Mouse (Mus musculus) ES-E14 (cell line): Measurements from ENCODE around the gene Syn2. TPM values are rescaled to one million over a fixed set of nuclear protein-coding genes. Genes with fewer than 3 reads are reported as not detected.
A peak's percentile ranks its signal among the peaks of the same experiment; 100 is the strongest.

Experiments used
- DNase-seq: peaks from one replicate; pipeline ENCODE4 v3.0.0-alpha.2; 2013; ENCODE audit warnings: low read depth, low spot score
- H3K27ac ChIP-seq: 2 replicates; pipeline ENCODE4 v1.5.1; 2012; ENCODE audit warnings: low read depth, mild to moderate bottlenecking, low read length, moderate library complexity, mixed read lengths; ENCODE audit not compliant: poor library complexity, insufficient read depth, severe bottlenecking
- H3K36me3 ChIP-seq: 2 replicates; pipeline ENCODE4 v1.6.1; 2012; ENCODE audit warnings: mild to moderate bottlenecking, low read length, moderate library complexity, mixed read lengths; ENCODE audit not compliant: control insufficient read depth, poor library complexity, insufficient read depth, severe bottlenecking
- H3K4me1 ChIP-seq, 2 experiments: fragments of 150-350 bp in 1 of 2; sonication (generic) in 1 of 2; 2 replicates each; pipeline ENCODE4 v1.6.1; 2012; ENCODE audit warnings: low read length in 2 of 2, mild to moderate bottlenecking in 1 of 2, mixed read lengths in 1 of 2; ENCODE audit not compliant: control insufficient read depth in 2 of 2, insufficient read depth in 2 of 2, poor library complexity in 1 of 2
- H3K4me3 ChIP-seq, 2 experiments: fragments of 150-350 bp in 1 of 2; sonication (generic) in 1 of 2; 2 replicates each; pipeline ENCODE4 v1.5.1; 2012; ENCODE audit warnings: low read length in 2 of 2, low read depth in 1 of 2, mild to moderate bottlenecking in 1 of 2, mixed read lengths in 1 of 2; ENCODE audit not compliant: insufficient read depth in 1 of 2, poor library complexity in 1 of 2, severe bottlenecking in 1 of 2
- H3K9ac ChIP-seq: 2 replicates; pipeline ENCODE4 v1.6.1; 2012; ENCODE audit warnings: low read depth, mild to moderate bottlenecking, low read length, mixed read lengths; ENCODE audit not compliant: poor library complexity, insufficient read depth, severe bottlenecking
- H3K9me3 ChIP-seq: fragments of 150-350 bp; sonication (generic); 2 replicates; pipeline ENCODE4 v1.6.1; 2012; ENCODE audit warnings: low read depth, mild to moderate bottlenecking, low read length; ENCODE audit not compliant: control insufficient read depth, insufficient read depth
- CHD2 ChIP-seq: IDR thresholded peaks from 2 replicates; pipeline ENCODE4 v1.6.1; 2014; ENCODE audit warnings: mild to moderate bottlenecking, low read depth, low read length, inconsistent platforms
- HCFC1 ChIP-seq: IDR thresholded peaks from 2 replicates; pipeline ENCODE4 v1.6.1; 2012; ENCODE audit warnings: low read length, inconsistent platforms, borderline replicate concordance; ENCODE audit not compliant: insufficient read depth
- MAFK ChIP-seq: IDR thresholded peaks from 2 replicates; pipeline ENCODE4 v1.6.1; 2014; ENCODE audit warnings: mild to moderate bottlenecking, low read depth, low read length, inconsistent platforms; ENCODE audit not compliant: insufficient read depth
- ZC3H11A ChIP-seq: IDR thresholded peaks from 2 replicates; pipeline ENCODE4 v1.6.1; 2012; ENCODE audit warnings: low read depth, mild to moderate bottlenecking, inconsistent platforms, low read length, borderline replicate concordance
- ZNF384 ChIP-seq: IDR thresholded peaks from 2 replicates; pipeline ENCODE4 v1.6.1; 2012; ENCODE audit warnings: low read depth, low read length, inconsistent platforms
- in situ Hi-C, 2 experiments: fragments of 600-800 bp; cut with MboI; formaldehyde crosslinking; loops; one replicate each; pipeline ENCODE4 v1.15.1; 2025; ENCODE audit warnings: low sequenced_read_pairs in 2 of 2, inconsistent platforms in 1 of 2; ENCODE audit not compliant: unreplicated experiment in 2 of 2
- total RNA-seq: library from RNA; depleted of rRNA; stranded (reverse); fragments of 300-350 nt; gene quantifications from 2 replicates; pipeline ENCODE4 v1.2.3, GENCODE M21; 2012

Syn2 gene
- total RNA-seq, 1 experiment: 0.04 TPM

DNA sequence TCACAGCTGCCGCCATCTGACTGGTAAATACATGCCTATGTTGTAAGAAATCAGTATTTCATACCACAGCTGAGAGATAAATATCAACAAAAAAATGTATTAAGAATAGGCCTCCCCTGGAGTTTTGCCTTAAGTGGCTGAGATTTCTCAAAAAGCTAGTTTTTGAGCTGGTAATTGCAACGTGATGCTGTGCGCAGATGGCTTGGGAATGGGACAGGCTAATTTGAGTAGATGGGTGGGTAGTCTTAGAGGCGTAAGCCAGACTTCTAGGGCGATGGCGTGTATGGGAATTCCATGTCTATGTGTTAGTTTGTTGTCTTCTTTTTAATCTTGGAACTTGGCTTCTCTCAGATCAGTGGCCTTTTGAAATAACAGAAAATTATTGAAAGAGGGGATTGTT, 157.1 kb downstream of the Syn2 start:
- TF ChIP-seq ZNF384 (no peak), HCFC1 (no peak), CHD2 (no peak), ZC3H11A (no peak), MAFK (no peak)
- H3K4me1 ChIP-seq: no peaks in the 10 kb centered on the region
- in situ Hi-C loops: no loop called here
- no peaks in the 10 kb centered on the region for H3K9me3 ChIP-seq
- H3K36me3 ChIP-seq: no peaks in the 10 kb centered on the region
- no peak for DNase-seq
- H3K27ac ChIP-seq: no peak overlapping the region
- no peak overlapping the region for H3K9ac ChIP-seq
- H3K4me3 ChIP-seq: no peak overlapping the region

DNA sequence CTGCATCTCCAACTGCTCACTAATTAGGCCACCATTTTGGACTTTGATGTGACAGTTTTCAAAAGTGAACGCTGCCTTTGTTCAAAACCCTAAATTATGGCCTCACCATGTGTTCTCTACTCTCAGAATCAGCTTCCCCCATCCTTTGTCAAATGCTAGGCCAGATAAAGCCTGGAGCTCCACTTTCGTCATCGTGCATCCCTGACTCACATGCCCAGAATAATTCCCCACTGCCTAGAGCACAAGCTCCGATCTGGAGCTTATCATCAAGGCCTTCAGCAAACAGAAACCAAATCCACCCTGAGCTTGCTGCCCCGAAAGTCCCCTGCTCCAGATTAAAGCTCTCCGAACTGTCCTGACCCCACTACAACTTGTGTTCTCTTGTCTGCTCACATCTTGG, 157.9 kb downstream of the Syn2 start:
- TF ChIP-seq HCFC1 (no peak), ZC3H11A (no peak), MAFK (no peak), ZNF384 (no peak), CHD2 (no peak)
- no peak for DNase-seq
- Histone ChIP-seq H3K9ac (no peak overlapping the region), H3K4me1 (no peaks in the 10 kb centered on the region), H3K9me3 (no peaks in the 10 kb centered on the region), H3K4me3 (no peak overlapping the region), H3K27ac (no peak overlapping the region), H3K36me3 (no peaks in the 10 kb centered on the region)
- in situ Hi-C loops: no loop called here

DNA sequence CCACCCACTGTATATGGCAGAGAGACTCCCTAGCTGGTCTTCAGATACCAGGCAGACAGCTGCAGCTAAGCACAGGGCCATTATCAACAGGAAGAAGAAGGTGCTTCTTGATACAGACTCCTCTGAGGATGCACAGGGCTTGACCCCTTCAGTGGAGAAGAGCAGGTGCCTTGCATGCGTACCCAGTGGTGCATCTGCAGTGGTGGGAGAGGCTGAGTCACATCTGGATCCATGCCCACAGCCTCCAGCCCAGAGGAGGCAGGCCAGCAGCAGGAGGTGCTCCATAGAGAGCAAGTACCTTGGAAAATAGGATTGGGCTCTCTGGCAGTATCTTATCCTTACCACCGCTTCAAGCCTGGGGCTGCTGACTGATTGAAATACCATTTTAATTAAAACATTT, 159.2 kb downstream of the Syn2 start:
- in situ Hi-C loops: no loop called here
- no peak for TF ChIP-seq MAFK
- TF ChIP-seq HCFC1: no peak
- TF ChIP-seq CHD2: no peak
- TF ChIP-seq ZNF384: no peak
- TF ChIP-seq ZC3H11A: no peak
- Histone ChIP-seq H3K4me3 (no peak overlapping the region), H3K36me3 (no peaks in the 10 kb centered on the region), H3K27ac (no peak overlapping the region), H3K9me3 (no peaks in the 10 kb centered on the region), H3K9ac (no peak overlapping the region), H3K4me1 (no peaks in the 10 kb centered on the region)
- no peak for DNase-seq

- TF ChIP-seq HCFC1 (no peak), ZC3H11A (no peak), CHD2 (no peak), MAFK (no peak), ZNF384 (no peak)
- no peak for DNase-seq
- no peak overlapping the region for H3K9ac ChIP-seq
- no peak overlapping the region for H3K4me3 ChIP-seq
- no peaks in the 10 kb centered on the region for H3K36me3 ChIP-seq
- no peaks in the 10 kb centered on the region for H3K4me1 ChIP-seq
- H3K27ac ChIP-seq: no peak overlapping the region
- in situ Hi-C loops: no loop called here
- no peaks in the 10 kb centered on the region for H3K9me3 ChIP-seq
Observed at GRCm38 (mm10) chr6:115307134-115307533, 172.4 kb downstream of the Syn2 start.

DNA sequence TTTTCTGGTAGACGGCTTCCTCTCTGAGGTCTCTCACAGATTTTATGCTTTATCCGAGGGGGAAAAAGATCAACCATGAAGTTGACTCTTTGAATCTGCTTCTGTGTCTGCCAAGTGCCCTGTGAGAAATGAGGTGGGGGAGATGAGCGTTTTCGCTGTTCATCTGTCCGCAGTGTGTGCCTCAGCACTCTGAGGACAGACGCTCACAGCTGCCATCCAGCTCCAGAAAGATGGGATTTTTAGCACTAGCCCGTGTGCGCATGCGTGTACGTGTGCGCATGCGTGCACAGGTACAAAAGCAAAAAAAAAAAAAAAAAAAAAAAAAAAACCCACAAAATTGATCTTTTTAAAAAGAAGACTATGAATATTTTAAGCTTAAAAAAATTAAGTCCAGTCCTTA, 178.1 kb downstream of the Syn2 start:
- H3K9me3 ChIP-seq: no peaks in the 10 kb centered on the region
- no peak overlapping the region for H3K27ac ChIP-seq
- in situ Hi-C loops: no loop called here

More for the DNA sequence above, 178.1 kb downstream of the Syn2 start:
- no peak for DNase-seq
- no peaks in the 10 kb centered on the region for H3K36me3 ChIP-seq
- no peak overlapping the region for H3K4me3 ChIP-seq
- H3K4me1 ChIP-seq: no peaks in the 10 kb centered on the region
- H3K9ac ChIP-seq: no peak overlapping the region
- TF ChIP-seq CHD2: no peak
- TF ChIP-seq ZNF384: peak; percentile 63; the same call in 1 of the 2 replicates
